Mouse (Mus musculus) gastrocnemius, postnatal 36 days (tissue): ENCODE measurements around the gene Bin2. TPM values are rescaled to one million over a fixed set of nuclear protein-coding genes. Genes with fewer than 3 reads are reported as not detected.
"Not testable (repeated sequence)": the region's sequence is repeated elsewhere in the genome, so short reads cannot be mapped to it uniquely, and the experiment has no call there.

Source experiments
- DNase-seq, 2 experiments: peaks; one replicate each; pipeline ENCODE4 v3.0.0; 2022
- intact Hi-C: fragments of 180-260 bp; cut with DNase I; formaldehyde crosslinking; loops from one replicate; pipeline ENCODE4 v1.15.1; 2025
- total RNA-seq, 2 experiments: library from RNA; stranded (reverse); gene quantifications; 2 replicates each; pipeline ENCODE4 v1.2.3; 2021

Gene Bin2
- total RNA-seq, 2 experiments from 2014 or later = 0.44 to 1.1 TPM

DNA sequence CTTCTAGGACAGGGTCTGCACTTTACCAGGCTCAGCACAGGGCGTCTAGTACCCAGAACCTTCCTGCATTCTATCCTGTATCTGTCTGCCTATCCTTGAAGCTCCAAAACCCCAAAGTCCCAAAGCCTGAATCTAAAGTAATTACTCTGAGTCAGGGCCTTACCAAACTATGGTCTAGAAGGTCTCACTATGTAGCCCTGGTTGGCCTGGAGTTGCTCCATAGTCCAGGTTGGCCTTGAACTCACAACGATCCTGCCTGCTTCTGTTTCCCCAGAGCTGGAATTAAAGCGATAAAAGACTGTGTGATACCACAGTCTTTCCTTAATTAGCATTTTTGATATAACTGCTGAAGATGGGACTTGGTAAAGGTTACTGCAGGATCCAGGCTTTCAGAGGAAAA is 44.9 kb downstream of the Bin2 start:
- no peak for DNase-seq
- intact Hi-C loops = no loop called here

GRCm38 (mm10) chr15:100623754-100624153 is 45.6 kb downstream of the Bin2 start:
- intact Hi-C loops = no loop called here
- DNase-seq = no peak

- intact Hi-C loops = no loop called here
Measured at GRCm38 (mm10) chr15:100622164-100622563, 47.2 kb downstream of the Bin2 start.

DNA sequence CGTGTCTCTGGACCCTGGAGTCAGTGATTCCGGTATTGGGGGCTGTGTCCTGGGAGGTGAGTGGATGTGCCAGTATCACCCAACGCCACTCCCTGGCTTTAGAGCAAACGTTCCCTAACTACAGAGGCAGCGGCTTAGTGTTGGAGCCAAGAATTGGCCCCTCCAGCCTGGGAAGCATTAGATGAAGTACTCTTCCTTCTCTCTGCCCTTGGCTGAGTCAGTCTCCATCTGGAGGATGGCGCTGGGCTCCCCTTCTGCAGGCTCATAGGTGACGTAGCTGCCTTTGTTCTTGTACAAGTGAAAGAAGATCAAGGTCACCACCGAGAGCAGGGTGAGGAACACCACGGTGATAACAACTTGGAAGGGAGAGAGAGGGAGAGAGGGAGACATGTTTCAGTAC is 47.7 kb downstream of the Bin2 start:
- intact Hi-C loops, DNase-seq: not testable (repeated sequence)

More at GRCm38 (mm10) chr15:100622164-100622563, 47.2 kb downstream of the Bin2 start:
- no peak for DNase-seq

DNA sequence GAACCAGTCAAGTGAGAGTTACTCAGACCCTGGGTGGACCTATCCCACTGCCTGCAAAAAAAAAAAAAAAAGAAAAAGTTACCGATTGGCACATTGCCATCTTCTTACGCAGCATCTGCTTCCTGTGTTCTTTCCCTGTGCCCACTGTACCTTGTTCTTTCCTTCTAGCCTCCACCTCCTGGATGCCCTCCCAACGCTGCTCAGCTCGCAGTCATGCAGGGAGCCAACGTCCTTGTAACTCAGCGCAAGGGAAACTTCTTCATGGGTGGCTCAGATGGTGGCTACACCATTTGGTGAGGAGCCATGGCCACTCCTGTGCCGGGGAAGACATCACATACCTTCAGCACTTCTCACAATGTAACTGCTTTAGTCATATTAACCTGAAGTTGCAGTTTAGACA is 50.2 kb downstream of the Bin2 start:
- intact Hi-C loops = no loop called here
- DNase-seq = no peak

GRCm38 (mm10) chr15:100616221-100616620 is 53.1 kb downstream of the Bin2 start:
- DNase-seq = no peak
- intact Hi-C loops = loop anchor here (2.0 kb wide), 1 partner anchor 21 kb away; the partner anchor contains the start of gene Smagp

GRCm38 (mm10) chr15:100615825-100616220 is 53.5 kb downstream of the Bin2 start:
- DNase-seq = peak; percentile 88 to 89
- intact Hi-C loops = loop anchor here (2.0 kb wide), 1 partner anchor 21 kb away; the partner anchor contains the start of gene Smagp

DNA sequence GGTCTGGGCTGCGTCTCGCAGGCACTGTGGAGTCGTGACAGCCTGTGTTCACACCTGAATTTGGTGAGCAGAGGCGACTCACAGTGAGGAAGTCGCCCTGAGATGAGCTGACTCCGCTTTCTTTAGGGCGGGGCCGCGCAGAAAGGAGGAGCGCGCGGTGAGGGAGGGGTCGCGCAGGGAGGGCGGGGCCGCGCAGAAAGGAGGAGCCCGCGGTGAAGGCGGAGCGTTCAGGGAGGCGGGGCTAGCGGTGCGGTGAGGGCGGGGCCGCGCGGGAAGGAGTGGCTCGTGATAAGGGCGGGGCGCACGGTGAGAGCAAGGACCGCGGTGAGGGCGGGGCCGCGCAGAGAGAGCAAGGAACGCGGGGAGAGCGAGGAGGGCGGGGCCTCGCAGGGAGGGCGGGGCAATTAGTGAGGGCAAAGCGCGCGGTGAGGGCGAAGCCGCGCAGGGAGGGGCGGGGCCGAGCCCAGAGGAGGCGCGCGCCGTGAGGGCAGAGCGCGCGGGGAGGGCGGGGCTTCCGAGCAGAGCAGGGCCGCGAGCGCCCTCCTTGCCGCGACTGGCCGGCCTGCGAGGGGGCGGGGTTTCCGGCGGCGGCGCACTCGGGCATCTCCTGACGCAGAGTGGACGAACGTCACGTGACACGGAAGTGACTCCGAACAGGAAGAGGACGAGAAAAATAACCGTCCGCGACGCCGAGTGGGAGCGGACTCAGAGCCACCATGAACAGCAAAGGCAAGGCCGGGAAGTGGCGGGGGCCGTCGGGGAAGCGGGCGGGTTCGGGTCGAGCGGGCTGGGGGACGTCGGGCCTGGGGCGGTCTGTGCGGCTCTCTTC is 54.1 kb downstream of the Bin2 start, which contains the start of gene Dazap2:
Dazap2 (plus strand) TSS at position 354 of the 829 bp plus-strand sequence.
- peak; percentile 98 for DNase-seq
- intact Hi-C loops = loop anchor here (5.0 kb wide), 2 partner anchors 67 to 148 kb away; partner anchors contain the start of gene Letmd1

DNA sequence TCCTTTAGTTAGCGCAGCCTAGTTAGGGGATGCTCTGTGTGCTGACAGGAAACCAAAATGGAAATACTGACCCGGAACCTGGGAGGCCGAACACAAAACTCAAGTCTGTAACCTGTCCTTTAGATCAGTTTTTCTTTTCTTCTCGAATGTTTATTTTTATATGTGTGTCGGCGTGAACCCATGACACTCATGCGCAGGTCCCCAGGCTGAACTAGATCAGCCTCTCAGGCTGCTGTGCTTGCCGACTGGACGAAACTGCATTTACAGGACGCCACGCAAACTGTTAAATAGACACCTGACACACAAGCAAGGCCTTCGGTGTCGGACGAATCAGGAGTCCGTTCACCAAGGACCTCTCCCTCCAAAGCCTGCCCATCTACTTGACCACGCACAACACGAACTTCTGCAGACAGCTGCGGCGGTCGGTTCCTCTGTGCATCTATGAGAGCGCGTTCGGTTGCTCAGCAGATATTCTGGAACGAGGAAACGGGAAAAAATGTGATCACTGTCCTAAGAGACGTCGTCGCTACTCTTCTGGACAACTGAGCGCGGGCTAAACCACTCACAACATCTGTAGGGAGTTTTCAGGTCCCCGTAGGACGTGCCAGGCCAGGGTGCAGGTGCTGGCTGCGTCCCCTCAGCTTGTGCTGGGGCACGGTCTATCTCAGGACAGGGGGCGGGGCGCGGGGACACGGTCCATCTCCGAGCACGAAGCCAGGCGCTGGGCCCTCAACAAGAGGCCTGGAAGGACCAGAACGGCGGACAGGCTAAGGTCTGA is 54.9 kb downstream of the Bin2 start:
- intact Hi-C loops = loop anchor here (5.0 kb wide), 2 partner anchors 68 to 147 kb away; partner anchors contain the start of gene Letmd1
- peak in 1 of 2 experiments; percentile 74 for DNase-seq

DNA sequence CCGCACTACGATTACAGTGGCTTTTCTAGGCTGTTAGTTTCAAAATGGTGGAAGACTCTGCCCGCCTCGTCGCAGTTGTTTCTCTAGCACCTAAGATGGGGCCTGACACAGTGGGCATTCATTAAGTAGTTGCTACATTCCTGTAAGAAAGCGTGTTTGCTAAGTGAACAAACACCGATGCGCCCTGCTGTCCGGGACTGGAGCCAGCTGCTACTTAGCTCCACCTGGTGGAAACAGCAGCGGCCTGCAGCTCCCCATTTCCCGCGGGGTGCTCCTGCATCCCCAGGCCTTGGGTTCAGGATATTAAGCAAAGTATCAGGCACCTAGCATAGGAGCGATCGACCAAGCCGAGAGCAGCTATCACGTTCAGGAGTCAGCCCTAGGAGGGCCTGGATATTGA is 55.8 kb downstream of the Bin2 start:
- intact Hi-C loops = loop anchor here (2.0 to 5.0 kb wide), 3 partner anchors 69 to 146 kb away; partner anchors contain the start of gene Letmd1
- DNase-seq = peak; percentile 72 to 78

DNA sequence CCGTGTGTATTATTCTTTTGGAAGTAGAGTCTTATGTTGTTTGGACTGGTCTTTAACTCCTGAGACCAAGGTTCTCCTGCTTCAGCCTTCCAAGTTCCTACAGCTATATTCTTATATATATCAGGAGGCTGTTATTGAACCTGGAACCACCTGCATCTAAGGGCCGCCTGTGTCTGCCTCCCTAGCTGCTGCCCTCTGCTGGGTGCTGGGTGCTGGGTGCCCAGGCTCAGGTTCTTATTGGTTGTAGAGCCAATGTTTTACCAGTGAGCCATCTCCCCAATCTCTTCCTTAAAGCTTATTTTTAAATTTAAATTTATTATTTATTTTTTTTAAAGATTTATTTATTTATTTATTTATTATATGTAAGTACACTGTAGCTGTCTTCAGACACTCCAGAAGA is 56.9 kb downstream of the Bin2 start:
- intact Hi-C loops = loop anchor here (2.0 to 5.0 kb wide), 3 partner anchors 70 to 145 kb away; partner anchors contain the start of gene Letmd1
- no peak for DNase-seq

DNA sequence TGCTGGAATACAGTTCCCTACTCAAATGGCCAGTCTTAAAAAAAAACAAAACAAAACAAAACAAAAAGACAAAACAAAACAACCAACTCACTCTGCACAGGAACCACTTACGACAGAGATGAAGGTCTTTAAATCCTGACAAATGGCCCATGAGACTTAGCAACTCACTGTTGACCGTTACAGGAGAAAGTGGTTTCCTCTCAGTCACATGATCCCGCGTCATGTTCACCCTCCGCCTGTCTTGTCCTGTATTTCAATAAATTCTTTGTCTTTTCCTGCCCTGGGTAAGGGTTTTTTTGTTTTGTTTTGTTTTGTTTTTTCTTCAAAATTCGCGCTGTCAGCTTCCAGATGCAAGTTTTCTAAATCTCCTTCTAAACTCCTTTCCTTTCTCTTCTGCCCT is 57.4 kb downstream of the Bin2 start:
- no peak for DNase-seq
- intact Hi-C loops = loop anchor here (2.0 to 5.0 kb wide), 3 partner anchors 70 to 145 kb away; partner anchors contain the start of gene Letmd1

- intact Hi-C loops, DNase-seq: not testable (repeated sequence)
Measured at GRCm38 (mm10) chr15:100606677-100607076, 62.7 kb downstream of the Bin2 start.

GRCm38 (mm10) chr15:100601669-100602068 is 67.7 kb downstream of the Bin2 start:
- intact Hi-C loops = loop anchor here (5.0 kb wide), 1 partner anchor 49 kb away; the partner anchor contains the start of gene Tfcp2
- DNase-seq = no peak

- intact Hi-C loops = loop anchor here (5.0 kb wide), 1 partner anchor 48 kb away; the partner anchor contains the start of gene Tfcp2
- DNase-seq = no peak
Measured at GRCm38 (mm10) chr15:100600696-100601272, 68.6 kb downstream of the Bin2 start.

DNA sequence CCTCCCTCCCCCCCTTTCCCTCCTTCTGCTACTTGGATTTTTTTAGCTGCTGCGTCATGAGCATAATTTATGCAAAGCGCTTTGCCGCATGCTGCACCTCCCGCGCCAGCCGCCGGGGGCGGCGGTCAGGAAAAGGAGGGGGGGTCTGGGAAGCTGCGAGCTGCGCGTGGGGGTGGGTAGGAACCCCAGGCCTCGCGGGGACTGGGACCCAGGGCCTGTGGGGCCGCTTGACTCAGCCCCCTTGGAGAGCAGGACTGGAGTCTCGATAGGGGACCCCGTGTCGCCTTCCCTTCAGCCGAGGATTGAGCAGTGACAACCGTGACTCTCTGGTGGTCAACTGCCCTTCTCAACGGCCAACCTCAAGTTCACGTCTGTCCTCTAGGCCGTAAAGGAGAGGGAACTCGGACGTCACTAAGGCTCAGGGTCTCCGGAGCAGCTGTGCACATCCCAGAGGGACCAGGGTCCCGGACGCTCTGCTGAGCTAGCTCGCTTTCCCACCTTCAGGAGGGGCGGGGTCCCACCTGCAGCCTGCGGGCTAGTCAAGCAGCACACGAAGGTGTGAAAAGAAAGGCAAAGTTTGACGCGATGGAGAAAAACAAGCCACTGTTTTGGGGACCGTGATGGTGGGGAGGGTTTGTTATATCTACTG is 69.2 kb downstream of the Bin2 start:
- intact Hi-C loops = loop anchor here (5.0 kb wide), 1 partner anchor 48 kb away; the partner anchor contains the start of gene Tfcp2
- DNase-seq = peak; percentile 56 to 61

- intact Hi-C loops = loop anchor here (5.0 kb wide), 1 partner anchor 47 kb away; the partner anchor contains the start of gene Tfcp2
Measured at GRCm38 (mm10) chr15:100599276-100600046, 69.9 kb downstream of the Bin2 start, which contains the start of gene Pou6f1. Gene Pou6f1 (minus strand): TSS chr15:100599984.

GRCm38 (mm10) chr15:100598883-100599275 is 70.5 kb downstream of the Bin2 start:
- intact Hi-C loops = no loop called here
- DNase-seq = peak in 1 of 2 experiments; percentile 39

More at GRCm38 (mm10) chr15:100599276-100600046, 69.9 kb downstream of the Bin2 start, which contains the start of gene Pou6f1:
- peak; percentile 36 to 56 for DNase-seq
